Mouse (Mus musculus) heart, embryonic 14.5 days (tissue): ENCODE measurements around the gene Atp8a1. TPM values are rescaled to one million over a fixed set of nuclear protein-coding genes. Genes with fewer than 3 reads are reported as not detected.
"Not testable (repeated sequence)": the region's sequence is repeated elsewhere in the genome, so short reads cannot be mapped to it uniquely, and the experiment has no call there.

Experiments
- ATAC-seq: fragments of 200-750 bp; cut with Nextera tagmentation; 2 replicates; pipeline ENCODE4 v1.8.0; 2017; ENCODE audit warnings: low read depth, moderate TSS enrichment; ENCODE audit not compliant: insufficient number of reproducible peaks, insufficient read depth, low FRiP score
- H3K27ac ChIP-seq, 2 experiments: fragments of 200-500 bp in 1 of 2; fragments of 300-500 bp in 1 of 2; sonication (generic) in 1 of 2; replicated peaks in 1 of 2; 2 replicates each; pipeline ENCODE4 v1.5.1; 2012 to 2014; ENCODE audit warnings: low read depth in 2 of 2, low read length in 2 of 2, control low read depth in 1 of 2, mild to moderate bottlenecking in 1 of 2, mixed read lengths in 1 of 2; ENCODE audit not compliant: control insufficient read depth in 1 of 2, insufficient read depth in 1 of 2
- H3K27me3 ChIP-seq: fragments of 300-500 bp; sonication (generic); 2 replicates; pipeline ENCODE4 v1.6.1; 2014; ENCODE audit warnings: mild to moderate bottlenecking, low read length, control low read depth; ENCODE audit not compliant: control insufficient read depth, insufficient read depth
- H3K36me3 ChIP-seq: fragments of 300-500 bp; sonication (generic); 2 replicates; pipeline ENCODE4 v1.6.1; 2014; ENCODE audit warnings: mild to moderate bottlenecking, control low read depth, low read length, mixed read lengths; ENCODE audit not compliant: control insufficient read depth, insufficient read depth
- H3K4me1 ChIP-seq, 2 experiments: fragments of 200-500 bp in 1 of 2; fragments of 300-500 bp in 1 of 2; sonication (generic) in 1 of 2; 2 replicates each; pipeline ENCODE4 v1.6.1; 2012 to 2014; ENCODE audit warnings: low read length in 2 of 2, control low read depth in 1 of 2, mixed read lengths in 1 of 2; ENCODE audit not compliant: control insufficient read depth in 2 of 2, insufficient read depth in 2 of 2
- H3K4me2 ChIP-seq: fragments of 300-500 bp; sonication (generic); 2 replicates; pipeline ENCODE4 v1.6.1; 2014; ENCODE audit warnings: mild to moderate bottlenecking, low read length
- H3K4me3 ChIP-seq, 2 experiments: fragments of 200-500 bp in 1 of 2; fragments of 300-500 bp in 1 of 2; sonication (generic) in 1 of 2; 2 replicates each; pipeline ENCODE4 v1.5.1; 2012 to 2014; ENCODE audit warnings: low read length in 2 of 2, mild to moderate bottlenecking in 2 of 2, control low read depth in 1 of 2, low read depth in 1 of 2, moderate library complexity in 1 of 2; ENCODE audit not compliant: control insufficient read depth in 1 of 2, insufficient read depth in 1 of 2
- H3K9ac ChIP-seq: fragments of 300-500 bp; sonication (generic); 2 replicates; pipeline ENCODE4 v1.6.1; 2014; ENCODE audit warnings: mild to moderate bottlenecking, low read length
- H3K9me3 ChIP-seq: fragments of 300-500 bp; sonication (generic); 2 replicates; pipeline ENCODE4 v1.6.1; 2016; ENCODE audit warnings: low read length, control low read depth; ENCODE audit not compliant: control insufficient read depth
- WGBS: fragments of 180-500 bp; shearing (Covaris S2); extraction: QIAGEN DNeasy Blood & Tissue Kit; methylation state at CpG from one replicate; pipeline ENCODE4 v1.1.7; 2014; 5-methylcytosine and 5-hydroxymethylcytosine counted together
- polyA plus RNA-seq: library from polyadenylated mRNA; unstranded; fragments of >200 nt; fragmentation: Nextera tagmentation; extraction: Ambion mirVana; gene quantifications from 2 replicates; pipeline ENCODE4 v1.2.1, GENCODE M21; 2014

The Atp8a1 gene
- polyA plus RNA-seq, 1 experiment from 2014 or later = 8.9 TPM

DNA sequence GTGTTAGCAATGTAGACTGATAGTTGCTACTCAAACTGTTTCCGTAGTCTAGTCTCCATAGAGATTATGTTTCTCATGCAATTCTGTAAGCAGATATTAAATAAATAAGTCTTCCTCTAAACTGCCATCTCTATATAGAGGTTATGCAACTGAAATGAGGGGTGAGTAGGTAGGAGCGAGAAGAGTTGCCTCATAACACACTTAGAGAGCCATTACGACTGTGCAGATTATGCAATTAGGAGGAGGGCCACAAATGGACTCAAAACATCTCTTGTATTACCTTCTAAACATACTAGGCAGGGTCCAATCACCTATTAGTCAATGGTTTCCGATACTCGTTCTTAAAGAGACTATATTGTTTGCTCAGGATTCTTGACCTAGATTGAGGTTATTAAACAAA lies 23.5 kb downstream of the Atp8a1 start:
- no peak for ATAC-seq
- Histone ChIP-seq H3K9ac (no peak overlapping the region), H3K36me3 (no peaks in the 10 kb centered on the region), H3K27ac (no peak overlapping the region), H3K4me1 (peaks cover 0 to 5% of the 10 kb centered on the region in 2 experiments; a peak in 2 of 4 replicates), H3K4me3 (no peak overlapping the region), H3K4me2 (no peak overlapping the region), H3K27me3 (no peaks in the 10 kb centered on the region), H3K9me3 (no peaks in the 10 kb centered on the region)
- 85% methylated on average over 5 of the region's 5 CpGs for WGBS

DNA sequence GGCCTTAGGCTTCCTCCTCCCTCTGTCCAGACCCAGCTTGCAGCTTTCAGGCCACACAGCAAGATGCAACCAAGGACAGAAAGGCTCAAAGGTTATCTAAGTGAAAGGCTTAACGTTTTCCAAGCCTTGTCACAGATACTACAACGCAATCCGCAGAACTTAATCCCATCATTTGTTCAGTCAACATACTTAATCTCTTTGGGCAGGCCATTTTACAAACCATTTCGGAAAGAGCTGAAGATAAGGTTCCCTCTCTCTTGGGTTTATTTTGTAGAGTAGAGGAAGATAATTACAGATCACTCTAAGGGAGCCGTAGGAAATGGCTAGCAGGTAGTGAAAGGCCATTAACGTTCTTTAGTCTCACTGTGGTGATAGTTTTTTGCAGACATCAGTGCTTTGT lies 24.6 kb downstream of the Atp8a1 start:
- no peaks in the 10 kb centered on the region for H3K27me3 ChIP-seq
- no peaks in the 10 kb centered on the region for H3K9me3 ChIP-seq
- no peaks in the 10 kb centered on the region for H3K36me3 ChIP-seq
- H3K27ac ChIP-seq = no peak overlapping the region; a peak in 1 of 4 replicates
- WGBS = 23% methylated on average over 6 of the region's 6 CpGs
- H3K4me3 ChIP-seq = no peak overlapping the region
- H3K4me1 ChIP-seq = peaks cover 0 to 5% of the 10 kb centered on the region in 2 experiments; a peak in 2 of 4 replicates
- H3K9ac ChIP-seq = no peak overlapping the region
- no peak for ATAC-seq
- no peak overlapping the region for H3K4me2 ChIP-seq

DNA sequence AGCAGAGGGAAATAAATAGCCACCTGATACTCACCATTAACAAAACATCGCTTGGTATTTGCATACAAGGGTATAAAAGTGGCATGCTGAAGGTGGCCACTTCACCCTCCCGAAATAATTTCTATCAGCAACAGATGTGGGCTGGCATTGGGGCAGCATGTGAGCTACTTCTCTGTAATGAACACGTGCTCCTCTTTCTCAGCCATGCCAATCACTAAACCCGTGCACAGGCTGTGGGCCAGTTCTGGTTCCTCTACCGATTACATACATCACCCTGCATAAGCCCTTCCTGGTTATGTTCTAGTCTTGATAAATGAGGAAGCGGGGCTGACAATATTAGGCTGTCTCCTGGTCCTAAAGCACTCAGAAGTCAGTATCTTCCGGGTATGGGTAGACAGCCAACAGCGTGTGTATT lies 25.2 kb downstream of the Atp8a1 start:
- Histone ChIP-seq H3K4me1 (peaks cover 0 to 5% of the 10 kb centered on the region in 2 experiments; a peak in 2 of 4 replicates), H3K9me3 (no peaks in the 10 kb centered on the region), H3K4me3 (no peak overlapping the region), H3K9ac (no peak overlapping the region), H3K27me3 (no peaks in the 10 kb centered on the region), H3K27ac (no peak overlapping the region), H3K4me2 (peak overlapping the region; percentile 5; the same call in 1 of the 2 replicates), H3K36me3 (no peaks in the 10 kb centered on the region)
- no peak for ATAC-seq
- 66% methylated on average over 8 of the region's 8 CpGs for WGBS

DNA sequence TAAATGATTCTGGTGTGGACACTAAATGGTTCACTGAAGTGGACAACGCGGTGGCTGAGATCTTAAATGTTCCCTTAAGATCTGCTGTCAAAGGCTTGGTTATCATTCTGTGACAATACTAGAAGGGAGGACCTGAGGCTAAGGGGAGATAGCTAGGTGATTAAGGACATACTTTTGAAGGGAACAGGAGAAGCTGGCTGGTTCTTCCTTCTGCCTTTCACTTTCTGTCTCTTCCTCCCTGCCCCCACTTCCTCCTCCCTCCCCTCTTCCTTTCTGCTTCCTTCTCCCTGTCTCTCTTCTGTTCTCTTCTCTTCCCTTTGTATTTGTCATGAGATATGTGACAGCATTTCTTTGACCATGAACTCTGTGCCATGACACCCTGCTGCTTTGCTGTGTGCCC lies 26.0 kb downstream of the Atp8a1 start:
- Histone ChIP-seq H3K36me3 (no peaks in the 10 kb centered on the region), H3K4me3 (no peak overlapping the region), H3K9ac (no peak overlapping the region), H3K4me1 (peaks cover 0 to 5% of the 10 kb centered on the region in 2 experiments; a peak in 2 of 4 replicates), H3K27ac (no peak overlapping the region), H3K4me2 (no peak overlapping the region), H3K9me3 (no peaks in the 10 kb centered on the region), H3K27me3 (no peaks in the 10 kb centered on the region)
- 80% methylated on average over 2 of the region's 2 CpGs for WGBS
- no peak for ATAC-seq

DNA sequence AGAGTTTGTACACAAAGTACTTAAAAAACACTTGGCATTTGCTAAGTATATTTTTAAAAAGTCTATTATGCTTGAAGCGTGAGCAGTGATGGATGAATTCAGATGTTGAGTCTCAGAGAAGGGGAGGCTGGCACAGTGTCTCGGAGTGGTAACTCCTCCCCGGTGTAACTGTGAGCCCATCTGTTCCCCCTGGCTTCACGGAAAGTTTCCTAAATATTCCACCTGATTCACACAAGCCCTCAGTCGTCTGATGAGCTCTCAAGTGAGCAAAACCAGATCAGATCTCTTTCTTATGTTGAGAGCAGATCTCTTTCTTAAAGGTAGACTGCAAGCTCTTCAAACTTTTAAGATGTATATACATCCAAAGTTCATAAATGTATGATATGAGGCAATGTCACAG lies 27.8 kb downstream of the Atp8a1 start:
- Histone ChIP-seq H3K36me3 (no peaks in the 10 kb centered on the region), H3K27me3 (no peaks in the 10 kb centered on the region), H3K4me2 (no peak overlapping the region), H3K9ac (no peak overlapping the region), H3K4me3 (no peak overlapping the region), H3K27ac (no peak overlapping the region), H3K4me1 (peaks cover 7 to 13% of the 10 kb centered on the region in 2 experiments), H3K9me3 (no peaks in the 10 kb centered on the region)
- ATAC-seq = no peak
- 69% methylated on average over 5 of the region's 5 CpGs for WGBS

DNA sequence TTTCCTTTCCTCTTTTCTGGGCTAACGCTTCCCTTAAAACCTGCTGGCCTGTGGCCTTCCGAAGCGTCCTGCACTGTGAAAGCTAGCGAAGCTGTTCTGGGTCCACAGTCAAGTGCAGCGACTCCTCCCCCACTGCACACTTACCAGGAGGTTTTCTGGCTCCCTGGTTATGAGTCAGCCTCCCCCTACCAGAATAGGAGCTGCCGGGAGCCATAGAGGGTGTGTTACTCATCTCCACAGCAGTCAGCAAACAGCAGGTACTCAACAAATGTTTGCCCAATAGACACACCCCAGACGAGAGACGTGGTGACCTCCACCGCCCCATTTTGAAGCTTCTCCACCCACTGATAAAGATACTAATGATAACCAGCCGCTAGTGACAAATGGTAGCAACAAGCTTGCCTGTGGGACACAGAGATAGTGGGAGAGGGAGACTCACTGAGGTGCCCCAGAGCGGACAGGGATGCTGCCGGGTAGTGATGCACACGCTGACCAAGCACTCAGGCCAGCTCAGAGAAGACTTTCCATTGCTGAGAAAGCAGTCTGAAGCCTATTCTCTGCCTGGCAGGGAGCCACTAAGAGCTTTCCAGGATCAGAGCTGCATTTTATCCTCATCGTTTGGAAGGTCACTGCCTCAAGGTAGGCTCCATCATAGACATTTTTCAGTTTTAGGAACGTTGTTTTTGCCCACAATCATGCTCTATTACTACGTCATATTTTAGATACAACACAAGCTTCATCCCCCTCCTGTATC lies 31.5 kb downstream of the Atp8a1 start:
- Histone ChIP-seq H3K27me3 (no peaks in the 10 kb centered on the region), H3K9me3 (no peaks in the 10 kb centered on the region), H3K36me3 (no peaks in the 10 kb centered on the region), H3K27ac (no peak overlapping the region; a peak in 1 of 4 replicates), H3K9ac (no peak overlapping the region), H3K4me3 (peak overlapping the region in 1 of 2 experiments; percentile 2; a peak in 1 of 4 replicates), H3K4me1 (peaks cover 7 to 8% of the 10 kb centered on the region in 2 experiments), H3K4me2 (peak overlapping the region; percentile 58)
- ATAC-seq = peak; percentile 72
- 17% methylated on average over 16 of the region's 16 CpGs for WGBS

DNA sequence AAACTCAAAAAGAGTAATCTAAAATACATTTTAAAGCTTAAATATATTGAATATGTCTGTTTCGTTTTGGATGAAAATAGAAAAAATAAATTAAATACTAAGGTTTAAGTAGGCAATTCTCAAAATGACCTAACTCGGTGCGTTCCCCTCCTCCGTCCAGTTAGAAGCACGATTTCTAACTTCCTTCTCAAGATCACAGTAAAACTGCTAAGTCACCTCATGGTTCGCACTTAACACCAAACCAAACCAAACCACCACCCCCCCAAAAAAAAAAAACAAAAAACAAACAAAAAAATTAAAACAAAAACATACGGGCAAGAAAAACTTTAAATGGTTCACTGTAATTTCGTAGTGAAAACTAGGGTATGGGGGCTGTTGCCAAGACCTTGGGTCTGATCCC lies 32.2 kb downstream of the Atp8a1 start:
- H3K27me3 ChIP-seq, H3K36me3 ChIP-seq, H3K4me1 ChIP-seq, H3K9ac ChIP-seq, H3K27ac ChIP-seq, H3K9me3 ChIP-seq, ATAC-seq, H3K4me3 ChIP-seq: not testable (repeated sequence)
- peak overlapping the region; percentile 58 for H3K4me2 ChIP-seq
- 67% methylated on average over 4 of the region's 8 CpGs for WGBS
